Mouse (Mus musculus) left cerebral cortex, adult 2 months (tissue): ENCODE measurements around the gene Supt20. TPM values are rescaled to one million over a fixed set of nuclear protein-coding genes. Genes with fewer than 3 reads are reported as not detected.

Experiments used
- DNase-seq, 2 experiments: peaks; one replicate each; pipeline ENCODE4 v3.0.0; 2021 to 2022; ENCODE audit warnings: low spot score in 2 of 2, mixed read lengths in 1 of 2; ENCODE audit errors: extremely low spot score in 1 of 2
- H3K27ac ChIP-seq: fragments of 200-600 bp; 2 replicates; pipeline ENCODE4 v1.8.1; 2022
- H3K4me3 ChIP-seq: fragments of 200-600 bp; 2 replicates; pipeline ENCODE4 v1.8.1; 2022
- CTCF ChIP-seq: fragments of 200-600 bp; IDR thresholded peaks from 2 replicates; pipeline ENCODE4 v1.8.1; 2022; ENCODE audit warnings: antibody characterized with exemption, mild to moderate bottlenecking, moderate library complexity
- intact Hi-C: fragments of 180-260 bp; cut with DNase I; formaldehyde crosslinking; loops from one replicate; pipeline ENCODE4 v1.15.1; 2025
- total RNA-seq, 2 experiments: library from RNA; stranded (reverse); gene quantifications; 2 replicates each; pipeline ENCODE4 v1.2.3; 2021

Gene Supt20
- total RNA-seq, 2 experiments from 2014 or later = 37.6 to 48.2 TPM

GRCm38 (mm10) chr3:54736101-54736927 is 43.7 kb downstream of the Supt20 start:
- no peak for TF ChIP-seq CTCF
- Histone ChIP-seq H3K4me3 (peak overlapping the region; percentile 99), H3K27ac (peak overlapping the region; percentile 100)
- DNase-seq = no peak
- intact Hi-C loops = loop anchor here (5.0 kb wide), 1 partner anchor 326 kb away; no protein-coding TSS in a partner anchor

DNA sequence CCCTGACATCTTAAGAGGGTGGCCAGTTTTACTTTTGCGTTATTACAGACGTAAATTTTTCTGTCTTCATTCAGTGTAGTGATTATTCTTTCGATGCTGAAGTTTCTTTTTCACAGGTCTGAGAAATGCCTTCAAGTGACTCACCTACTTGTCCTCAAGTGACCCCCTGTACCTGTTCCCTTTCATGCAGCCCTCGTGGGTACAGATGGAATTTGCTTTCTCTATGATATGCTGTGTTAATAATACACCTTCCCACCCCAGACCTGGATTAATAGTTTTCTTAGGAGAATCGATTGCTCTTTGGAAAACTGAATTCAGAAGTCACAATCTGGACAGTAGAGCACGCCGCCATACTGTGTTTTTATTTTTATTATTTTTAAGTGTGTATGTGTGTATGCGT is 44.7 kb downstream of the Supt20 start:
- intact Hi-C loops = loop anchor here (5.0 kb wide), 1 partner anchor 325 kb away; no protein-coding TSS in a partner anchor
- no peak overlapping the region for H3K4me3 ChIP-seq
- no peak for TF ChIP-seq CTCF
- H3K27ac ChIP-seq = no peak overlapping the region
- no peak for DNase-seq

- no peak overlapping the region for H3K27ac ChIP-seq
- H3K4me3 ChIP-seq = no peak overlapping the region
- DNase-seq = no peak
- intact Hi-C loops = no loop called here
- no peak for TF ChIP-seq CTCF
Observed at GRCm38 (mm10) chr3:54741965-54742364, 49.4 kb downstream of the Supt20 start.

DNA sequence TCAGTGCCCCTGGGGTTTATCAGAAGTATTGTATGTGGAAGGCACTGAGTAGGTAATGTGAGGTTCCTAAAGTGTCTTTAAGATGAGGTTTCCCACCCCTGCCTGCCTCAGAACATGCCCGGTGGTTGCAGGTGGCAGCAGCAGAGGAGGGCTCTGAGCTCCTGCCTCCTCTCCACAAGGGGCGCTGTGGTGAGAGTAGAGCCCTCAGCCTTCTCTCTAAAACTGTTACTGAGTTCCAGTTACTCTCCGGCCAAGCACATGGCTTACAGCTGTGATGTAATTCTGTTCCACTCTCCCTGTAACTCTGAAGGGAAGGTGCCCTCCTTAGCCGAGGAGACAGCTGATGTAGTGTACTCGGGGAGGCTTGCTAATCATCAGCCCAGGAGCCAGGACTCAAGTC is 53.2 kb downstream of the Supt20 start:
- Histone ChIP-seq H3K4me3 (no peak overlapping the region), H3K27ac (no peak overlapping the region)
- intact Hi-C loops = no loop called here
- peak; percentile 52 for TF ChIP-seq CTCF
- no peak for DNase-seq

DNA sequence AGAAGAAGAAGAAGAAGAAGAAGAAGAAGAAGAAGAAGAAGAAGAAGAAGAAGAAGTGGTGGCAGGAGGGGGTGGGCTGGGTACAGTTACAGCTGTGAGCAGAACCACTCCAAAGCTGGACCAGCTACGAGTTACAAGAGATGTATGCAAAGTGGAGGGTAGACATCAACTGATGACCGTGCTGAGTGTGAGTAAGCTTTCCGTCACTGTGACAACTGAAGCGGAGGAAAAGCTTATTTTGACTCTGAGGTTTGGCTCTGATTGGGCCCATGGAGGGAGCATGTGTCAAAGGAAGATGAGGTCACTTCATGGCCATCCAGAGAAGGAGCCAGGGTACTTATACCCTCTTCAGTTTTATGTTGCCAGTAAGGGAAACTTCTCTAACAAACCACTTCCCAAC is 60.8 kb downstream of the Supt20 start:
- no peak for TF ChIP-seq CTCF
- Histone ChIP-seq H3K27ac (no peak overlapping the region), H3K4me3 (no peak overlapping the region)
- DNase-seq = no peak
- intact Hi-C loops = no loop called here

DNA sequence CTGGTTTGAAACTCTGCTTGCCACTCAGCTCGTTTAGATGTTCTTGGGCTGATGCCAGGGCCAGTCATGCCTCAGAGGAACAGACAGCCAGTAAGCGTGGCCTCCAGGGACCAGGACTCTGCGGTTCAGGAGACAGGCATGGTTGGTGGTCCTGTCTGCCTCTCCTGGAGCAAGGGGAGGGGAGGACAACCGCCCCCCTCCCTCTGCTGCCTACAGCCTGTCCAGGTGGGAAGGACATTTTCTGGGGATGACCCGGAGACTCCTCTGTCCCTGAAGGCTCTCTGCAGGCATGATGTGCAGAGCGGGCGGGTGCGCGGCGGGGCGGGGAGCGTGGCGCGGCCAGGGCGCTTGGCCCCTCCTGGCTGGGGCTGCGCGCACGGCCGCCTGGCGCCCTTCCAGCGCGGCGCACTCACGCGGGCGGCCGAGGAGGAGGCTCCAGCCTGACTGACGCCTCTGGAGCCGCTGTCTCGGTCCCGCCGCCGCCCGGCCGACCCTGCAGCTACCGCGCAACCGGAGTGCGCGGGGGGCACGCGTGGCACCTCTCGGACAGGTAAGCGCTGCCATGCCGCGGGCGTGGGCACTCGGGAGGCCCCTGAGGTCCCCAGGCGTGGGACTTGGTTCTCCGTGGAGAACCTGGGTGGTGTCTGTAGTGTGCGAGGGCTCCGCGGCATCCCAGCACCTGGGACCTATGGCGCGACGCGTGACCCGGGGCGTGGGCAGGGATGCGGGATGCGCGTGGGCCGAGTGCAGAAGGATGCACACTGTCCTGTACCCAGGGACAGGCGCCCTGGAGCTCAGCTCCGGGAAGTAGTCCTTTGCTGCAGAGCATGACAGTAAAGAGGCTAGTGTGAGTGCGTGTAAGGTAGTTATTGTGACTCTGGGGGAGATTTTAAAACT is 62.8 kb downstream of the Supt20 start, which contains the start of gene Smad9:
Gene Smad9, plus strand, starts transcription at position 438 of the 897 bp plus-strand sequence.
- Histone ChIP-seq H3K27ac (peak within 1 kb of the TSS; percentile 82), H3K4me3 (peak within 1 kb of the TSS; percentile 74)
- DNase-seq = peak; percentile 64 to 68
- intact Hi-C loops = loop anchor here (2.0 to 5.0 kb wide), 3 partner anchors 21 to 51 kb away; partner anchors contain the start of genes Alg5, Exosc8 and Rfxap
- no peak; the same call in 1 of the 2 replicates for TF ChIP-seq CTCF

DNA sequence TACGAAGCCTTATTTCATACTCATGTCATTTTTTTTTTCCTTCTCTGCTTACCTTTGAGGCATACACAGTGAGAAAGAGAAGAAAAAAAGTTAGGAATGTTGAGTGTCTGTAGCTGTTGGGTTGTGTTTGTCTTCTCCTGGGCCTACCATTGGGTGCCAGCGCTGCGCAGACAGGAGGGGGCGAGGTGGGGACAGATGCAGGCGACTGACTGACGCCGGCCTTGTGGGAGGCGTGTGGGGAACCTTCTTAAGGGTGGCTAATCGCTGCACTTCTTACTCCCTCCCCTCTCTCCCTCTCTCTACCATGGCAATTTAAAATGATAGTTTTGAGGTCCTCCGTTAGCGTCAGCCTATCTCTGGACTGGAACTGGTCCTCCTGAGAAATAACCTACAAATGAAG is 63.5 kb downstream of the Supt20 start:
- peak; percentile 42 to 55 for DNase-seq
- Histone ChIP-seq H3K27ac (peak overlapping the region; percentile 82), H3K4me3 (peak overlapping the region; percentile 74)
- TF ChIP-seq CTCF = no peak; the same call in none of the 2 replicates
- intact Hi-C loops = loop anchor here (2.0 to 5.0 kb wide), 2 partner anchors 21 to 41 kb away; partner anchors contain the start of genes Alg5 and Exosc8

GRCm38 (mm10) chr3:54757446-54757845 is 64.8 kb downstream of the Supt20 start:
- DNase-seq = no peak
- TF ChIP-seq CTCF = no peak
- Histone ChIP-seq H3K27ac (no peak overlapping the region), H3K4me3 (no peak overlapping the region)
- intact Hi-C loops = loop anchor here (2.0 to 5.0 kb wide), 2 partner anchors 23 to 40 kb away; partner anchors contain the start of genes Alg5 and Exosc8

- DNase-seq = no peak
- no peak overlapping the region for H3K27ac ChIP-seq
- intact Hi-C loops = loop anchor here (5.0 kb wide), 1 partner anchor 38 kb away; no protein-coding TSS in a partner anchor
- TF ChIP-seq CTCF = no peak
- no peak overlapping the region for H3K4me3 ChIP-seq
Observed at GRCm38 (mm10) chr3:54759211-54759610, 66.6 kb downstream of the Supt20 start.

- TF ChIP-seq CTCF = no peak
- no peak for DNase-seq
- no peak overlapping the region for H3K4me3 ChIP-seq
- no peak overlapping the region for H3K27ac ChIP-seq
- intact Hi-C loops = no loop called here
Observed at GRCm38 (mm10) chr3:54760321-54761115, 67.9 kb downstream of the Supt20 start.

DNA sequence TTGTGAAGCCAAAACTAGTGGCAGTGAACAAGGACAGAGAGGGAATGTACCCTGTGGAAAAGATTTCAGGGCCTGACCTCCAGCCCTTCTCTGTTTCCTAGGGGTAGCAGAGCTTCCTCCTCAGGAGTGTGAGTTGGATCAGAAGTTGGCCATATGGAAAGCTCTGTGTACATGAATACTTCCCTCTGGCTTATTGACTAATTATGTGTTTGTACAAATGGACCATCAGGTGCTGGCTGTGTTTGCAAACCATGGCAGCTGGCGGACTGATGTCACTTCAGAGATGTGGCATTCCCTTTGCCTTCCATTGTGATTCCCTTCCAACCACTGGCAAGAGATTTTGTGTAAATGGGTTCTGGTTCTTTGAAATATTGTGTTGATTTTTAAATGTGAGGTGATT is 68.7 kb downstream of the Supt20 start:
- intact Hi-C loops = no loop called here
- Histone ChIP-seq H3K27ac (no peak overlapping the region), H3K4me3 (no peak overlapping the region)
- DNase-seq = no peak
- no peak for TF ChIP-seq CTCF
